Mouse (Mus musculus) megakaryocyte, embryonic 14.5 days (primary cell): ENCODE measurements at regions not wholly inside any gene's neighbourhood (a gene's known extent, or its start where the extent isn't known, plus 50 kb on each side); places are given as distances from the start of the nearest gene placed in this dataset.

Source experiments
- H3K27me3 ChIP-seq: replicated peaks from 2 replicates; pipeline ENCODE3; 2012; ENCODE audit warnings: inconsistent platforms
- H3K36me3 ChIP-seq: replicated peaks from 2 replicates; pipeline ENCODE3; 2012; ENCODE audit warnings: low read length, inconsistent platforms, mixed read lengths
- H3K4me1 ChIP-seq: 2 replicates; pipeline ENCODE4 v1.6.1; 2012; ENCODE audit warnings: inconsistent platforms
- H3K4me3 ChIP-seq: replicated peaks from 2 replicates; pipeline ENCODE3; 2012; ENCODE audit warnings: moderate library complexity, mild to moderate bottlenecking, inconsistent platforms
- H3K9me3 ChIP-seq: 2 replicates; pipeline ENCODE4 v1.6.1; 2012; ENCODE audit warnings: inconsistent platforms
- FLI1 ChIP-seq: IDR thresholded peaks from 2 replicates; pipeline ENCODE4 v1.6.1; 2012; ENCODE audit warnings: low read length, inconsistent platforms, mixed read lengths
- GATA1 ChIP-seq: IDR thresholded peaks from 3 replicates; pipeline ENCODE4 v1.6.1; 2012; ENCODE audit warnings: mixed read lengths, low read length, inconsistent platforms, borderline replicate concordance

GRCm38 (mm10) chr9:86240896-86241295 is 223.9 kb downstream of the Ube2cbp start:
- no peak overlapping the region for H3K4me3 ChIP-seq
- H3K36me3 ChIP-seq, result no peaks in the 10 kb centered on the region
- H3K27me3 ChIP-seq, result no peaks in the 10 kb centered on the region
- H3K4me1 ChIP-seq, result 0 out of 2 replicates have a peak, but pooled peaks cover 3% of the 10 kb centered on the region
- no peaks in the 10 kb centered on the region for H3K9me3 ChIP-seq
- TF ChIP-seq GATA1, result no peak
- TF ChIP-seq FLI1, result no peak

DNA sequence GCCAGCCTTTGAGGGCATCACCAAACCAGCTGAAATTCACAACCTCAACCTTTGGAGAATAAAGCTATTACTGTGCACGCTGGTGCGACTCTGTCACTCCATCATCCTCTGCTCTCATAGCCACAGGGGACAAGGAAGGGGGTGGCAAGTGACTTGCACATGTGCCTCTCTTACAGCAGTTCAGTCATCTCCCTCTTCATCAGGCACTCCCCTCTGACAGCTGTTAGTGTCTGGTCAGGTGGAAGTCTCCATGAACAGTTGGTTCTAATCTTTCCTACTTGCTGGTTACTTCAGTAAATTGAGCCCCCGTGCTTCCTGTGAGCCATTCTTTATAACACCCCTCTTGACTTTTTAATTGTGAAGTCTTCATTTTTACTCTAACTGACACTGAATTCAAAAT is 214.6 kb downstream of the Ube2cbp start:
- Histone ChIP-seq H3K9me3 (peaks cover 3% of the 10 kb centered on the region; the same call in 1 of the 2 replicates), H3K4me3 (peak overlapping the region; percentile 8), H3K36me3 (no peaks in the 10 kb centered on the region), H3K27me3 (no peaks in the 10 kb centered on the region), H3K4me1 (no peaks in the 10 kb centered on the region)
- no peak for TF ChIP-seq GATA1
- TF ChIP-seq FLI1, result no peak

DNA sequence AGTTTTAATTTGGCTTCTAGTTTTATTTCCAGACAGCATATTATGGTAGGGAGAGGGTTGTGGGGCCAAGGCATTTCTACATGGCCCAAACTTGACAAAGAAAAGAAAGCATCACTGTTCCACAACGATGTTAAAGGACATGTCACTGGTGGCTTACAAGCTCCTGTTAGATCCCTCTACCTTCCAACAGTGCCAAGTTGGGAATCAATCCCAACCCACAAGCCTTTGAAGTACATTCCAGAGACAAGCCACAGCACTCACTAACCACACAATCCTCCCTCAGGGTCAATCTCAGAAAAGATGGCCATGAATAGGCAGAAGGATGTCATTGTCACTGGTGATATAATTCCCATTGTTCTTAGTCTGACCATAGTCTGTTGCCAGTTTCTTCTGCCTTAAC is 213.4 kb downstream of the Ube2cbp start:
- TF ChIP-seq GATA1 (no peak), FLI1 (no peak)
- no peaks in the 10 kb centered on the region for H3K36me3 ChIP-seq
- no peaks in the 10 kb centered on the region for H3K4me1 ChIP-seq
- peaks cover 3% of the 10 kb centered on the region; the same call in 1 of the 2 replicates for H3K9me3 ChIP-seq
- no peak overlapping the region for H3K4me3 ChIP-seq
- no peaks in the 10 kb centered on the region for H3K27me3 ChIP-seq
